Mouse (Mus musculus): Measurements from ENCODE around the gene Cdc20b.

Cdc20b gene

GRCm38 (mm10) chr13:113100879-113101278, 66.0 kb downstream of the Cdc20b start, which contains the start of gene Gzma:
Gzma (minus strand) TSS chr13:113100981.
- DNase-seq (ENCODE audit: low spot score): no peak

- DNase-seq (ENCODE audit: low spot score): no peak
Measured at GRCm38 (mm10) chr13:113101804-113102203, 66.9 kb downstream of the Cdc20b start.

DNA sequence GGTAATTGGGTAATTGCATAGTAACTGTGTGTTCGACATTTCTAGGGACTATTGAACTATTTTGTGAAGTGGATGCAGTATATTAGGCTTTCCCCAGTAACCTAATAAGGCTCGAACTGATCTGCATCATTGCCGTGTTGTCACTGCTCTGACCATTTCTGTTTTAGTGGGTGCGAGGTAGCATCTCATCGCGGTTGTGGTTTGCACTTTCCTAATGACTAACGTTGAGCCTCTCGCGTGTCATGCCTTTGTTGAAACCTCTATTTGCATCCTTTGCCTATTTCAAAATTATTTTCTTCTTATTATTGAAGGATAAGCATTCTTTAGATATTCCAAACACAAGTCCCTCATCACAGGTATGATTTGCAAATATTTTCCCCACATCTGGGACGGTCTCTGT, 69.8 kb downstream of the Cdc20b start:
- DNase-seq (ENCODE audit: low spot score): no peak

DNA sequence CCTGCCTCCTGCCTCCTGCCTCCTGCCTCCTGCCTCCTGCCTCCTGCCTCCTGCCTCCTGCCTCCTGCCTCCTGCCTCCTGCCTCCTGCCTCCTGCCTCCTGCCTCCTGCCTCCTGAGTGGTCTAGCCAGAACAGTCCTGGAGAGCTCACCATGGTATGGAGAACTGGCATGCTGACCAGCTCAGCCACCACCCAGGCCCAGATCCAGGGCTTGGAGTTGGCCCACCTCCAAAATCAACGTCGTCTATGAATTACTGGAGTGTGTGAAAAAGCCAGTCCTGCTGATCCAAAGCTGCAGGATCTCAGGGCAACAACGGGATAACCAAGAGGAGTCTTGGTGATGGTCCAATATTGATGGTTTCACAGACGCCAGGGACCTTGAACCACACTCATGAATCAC, 84.1 kb downstream of the Cdc20b start:
- peak; percentile 55 for DNase-seq (ENCODE audit: low spot score)

DNA sequence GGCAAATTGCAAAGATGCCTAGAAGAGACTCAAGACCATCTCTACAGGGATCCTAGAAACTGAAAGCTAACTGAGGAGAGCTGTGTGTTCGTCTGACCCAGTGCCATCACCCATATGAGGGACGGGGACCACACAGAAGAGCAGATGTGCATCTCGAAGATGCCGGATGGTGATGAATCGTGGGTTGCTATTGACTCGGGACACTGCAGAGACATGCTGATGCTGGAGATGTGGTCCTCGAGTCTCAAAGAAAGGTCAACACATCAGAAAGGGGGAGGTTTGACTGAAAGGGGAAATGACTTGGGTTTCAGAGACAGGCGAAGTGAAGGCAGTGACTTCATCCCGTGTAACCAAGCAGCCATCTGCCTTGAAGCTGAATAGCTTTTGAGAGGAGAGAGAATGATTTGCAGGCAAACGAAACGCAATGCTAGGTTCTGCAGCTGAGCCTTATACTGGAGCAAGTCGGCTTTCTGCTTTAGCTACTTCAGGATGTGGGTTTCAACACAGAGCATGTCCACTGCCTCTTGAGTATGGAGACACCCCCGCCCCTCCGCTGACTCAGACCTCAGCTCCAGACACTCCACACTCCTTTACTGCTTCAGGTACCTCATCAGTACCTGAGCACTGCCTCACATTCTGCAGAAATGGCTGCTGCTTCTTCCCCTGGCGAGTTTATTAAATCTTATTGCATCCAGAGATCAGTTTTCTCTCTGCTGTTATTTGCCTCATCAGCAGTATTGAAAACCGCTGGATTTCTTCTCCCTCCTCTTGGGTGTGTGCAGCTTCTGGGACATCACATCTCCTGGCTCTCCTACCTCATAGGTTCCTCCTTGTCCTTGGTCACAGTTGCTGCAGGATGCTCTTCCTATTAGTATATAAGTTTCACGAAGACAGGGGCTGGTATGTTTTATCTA, 85.7 kb downstream of the Cdc20b start:
- no peak for DNase-seq (ENCODE audit: low spot score)

DNA sequence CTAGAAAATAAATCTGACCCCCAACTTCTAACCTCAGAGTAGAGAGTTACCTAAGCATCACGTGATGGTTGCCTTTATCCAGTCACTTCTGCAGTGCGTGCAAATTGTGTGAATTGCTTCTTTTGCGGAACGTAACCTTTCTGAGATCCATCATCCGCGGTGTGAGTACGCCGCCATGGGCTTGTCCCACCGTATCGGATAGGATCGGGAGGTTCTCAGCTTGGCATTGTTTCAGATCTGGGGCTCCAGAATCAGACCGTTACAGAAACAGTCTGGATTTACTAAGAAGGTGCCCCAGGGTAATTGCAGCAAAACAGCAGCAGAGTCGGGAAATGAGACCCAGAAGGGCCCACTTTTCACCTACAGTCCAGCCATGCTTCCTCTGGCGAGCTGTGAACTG, 86.4 kb downstream of the Cdc20b start:
- no peak for DNase-seq (ENCODE audit: low spot score)

DNA sequence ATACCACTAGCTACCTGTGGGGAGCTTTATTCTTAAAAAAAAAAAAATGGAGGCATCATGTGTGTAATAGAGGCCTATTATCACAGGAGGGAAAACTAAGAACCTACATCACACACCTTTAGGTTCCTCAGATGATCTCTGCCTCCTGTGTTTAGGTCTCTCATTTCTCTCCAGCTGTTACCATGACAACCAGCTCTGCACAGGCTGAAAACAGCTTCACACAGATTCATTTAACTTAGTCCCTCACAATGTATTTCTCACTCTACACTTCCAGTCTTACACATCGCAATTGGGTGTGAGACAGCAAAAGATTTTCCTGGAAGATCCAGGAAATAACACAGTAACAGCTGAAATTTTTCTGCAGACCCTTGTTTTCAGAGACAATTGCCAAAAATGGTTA, 95.1 kb downstream of the Cdc20b start:
- DNase-seq (ENCODE audit: low spot score): no peak

- DNase-seq (ENCODE audit: low spot score): peak; percentile 23
Measured at GRCm38 (mm10) chr13:113139597-113139996, 104.7 kb downstream of the Cdc20b start.
